Mouse (Mus musculus) liver, postnatal 0 days (tissue): ENCODE measurements at regions not wholly inside any gene's neighbourhood (a gene's known extent, or its start where the extent isn't known, plus 50 kb on each side); places are given as distances from the start of the nearest gene placed in this dataset.

Experiments
- CTCF ChIP-seq: sonication (generic); IDR thresholded peaks from 2 replicates; pipeline ENCODE4 v1.5.1; 2016; ENCODE audit warnings: antibody characterized with exemption, low read depth
- EP300 ChIP-seq: IDR thresholded peaks from 2 replicates; pipeline ENCODE4 v1.6.1; 2016; ENCODE audit warnings: antibody characterized with exemption, low read depth, mild to moderate bottlenecking

GRCm38 (mm10) chr4:47670476-47670875 lies 196.0 kb downstream of the Sec61b start:
- TF ChIP-seq CTCF (no peak), EP300 (no peak)
